Mouse (Mus musculus): ENCODE data around the gene Lgals7. TPM values are rescaled to one million over a fixed set of nuclear protein-coding genes. Genes with fewer than 3 reads are reported as not detected.

The Lgals7 gene
- total RNA-seq, 2 experiments from 2014 or later, result 3.2 to 3.6 TPM

- intact Hi-C loops (cut with DNase I), result no loop called here
- DNase-seq, result no peak
These were observed 43.5 kb downstream of the Lgals7 start for GRCm38 (mm10) chr7:28907195-28907594.

GRCm38 (mm10) chr7:28911632-28912031 lies 48.0 kb downstream of the Lgals7 start:
- peak; percentile 68 to 69 for DNase-seq
- intact Hi-C loops (cut with DNase I), result no loop called here

GRCm38 (mm10) chr7:28913171-28913570 lies 49.5 kb downstream of the Lgals7 start:
- intact Hi-C loops (cut with DNase I), result no loop called here

More at GRCm38 (mm10) chr7:28913171-28913570, 49.5 kb downstream of the Lgals7 start:
- no peak for DNase-seq

Other genes with a start within 250 kb of the Lgals7 start
- gene Acp7, start 232.5 kb upstream of the Lgals7 start, total RNA-seq (2021), result not detected
- under 1 TPM; 0.17 to 0.62 TPM for gene Fbxo27, start 171.0 kb upstream of the Lgals7 start, total RNA-seq (2021)
- under 1 TPM; 0.44 to 0.74 TPM for gene Fbxo17, start 147.0 kb upstream of the Lgals7 start, total RNA-seq (2021)
- 10 to 100 TPM; 55.6 to 55.9 TPM for gene Mrps12, start 122.0 kb upstream of the Lgals7 start, total RNA-seq (2021)
- gene Sars2, start 121.9 kb upstream of the Lgals7 start, total RNA-seq (2021), result 10 to 100 TPM; 14.1 to 16.3 TPM
- gene Ccer2, start 107.7 kb upstream of the Lgals7 start, total RNA-seq (2021), result not detected
- 10 to 100 TPM; 71.6 to 75.1 TPM for gene Sirt2, start 97.1 kb upstream of the Lgals7 start, total RNA-seq (2021)
- 10 to 100 TPM; 15.9 to 18.0 TPM for gene Nfkbib, start 96.3 kb upstream of the Lgals7 start, total RNA-seq (2021)
- 1 to 10 TPM; 2.2 to 4.0 TPM for gene Rinl, start 74.9 kb upstream of the Lgals7 start, total RNA-seq (2021)
- 100 to 1,000 TPM; 314 to 317 TPM for gene Hnrnpl, start 55.3 kb upstream of the Lgals7 start, total RNA-seq (2021)
- 1,000 to 10,000 TPM; 1,375 to 1,408 TPM for gene Ech1, start 38.6 kb upstream of the Lgals7 start, total RNA-seq (2021)
- 10 to 100 TPM; 38.7 to 51.1 TPM for gene Lgals4, start 30.0 kb upstream of the Lgals7 start, total RNA-seq (2021)
- under 1 TPM; 0.27 to 0.36 TPM for gene Capn12, start 17.6 kb downstream of the Lgals7 start, total RNA-seq (2021)
- 100 to 1,000 TPM; 110 to 127 TPM for gene Actn4, start 98.5 kb downstream of the Lgals7 start, total RNA-seq (2021)
- 100 to 1,000 TPM; 157 to 159 TPM for gene Eif3k, start 118.0 kb downstream of the Lgals7 start, total RNA-seq (2021)
- 1 to 10 TPM in 1 of 2 experiments, under 1 TPM in 1; 0.96 to 2.4 TPM for gene Map4k1, start 118.2 kb downstream of the Lgals7 start, total RNA-seq (2021)